Mouse (Mus musculus) cerebellum, adult 8-10 months (tissue): ENCODE data around the gene Zcchc18.
"Not testable (repeated sequence)": the region's sequence is repeated elsewhere in the genome, so short reads cannot be mapped to it uniquely, and the experiment has no call there.

Source experiments
- DNase-seq: peaks from one replicate; pipeline ENCODE4 v3.0.0; 2022

The Zcchc18 gene

GRCm38 (mm10) chrX:136992978-136993547 is at the start of gene Zcchc18:
TSS of gene Zcchc18 (plus strand) at chrX:136993155.
- peak; percentile 78 for DNase-seq

- DNase-seq: peak; percentile 84
Observed at GRCm38 (mm10) chrX:136957583-136958279, 35.2 kb upstream of the Zcchc18 start.

- DNase-seq: not testable (repeated sequence)
Observed at GRCm38 (mm10) chrX:136958300-136958699, 34.7 kb upstream of the Zcchc18 start.

- DNase-seq: peak; percentile 20
Observed at GRCm38 (mm10) chrX:136959688-136960087, 33.3 kb upstream of the Zcchc18 start.

GRCm38 (mm10) chrX:136975397-136975796 is 17.6 kb upstream of the Zcchc18 start, which contains the start of gene Tmsb15b2:
TSS of gene Tmsb15b2 (minus strand) at chrX:136975497.
- DNase-seq: not testable (repeated sequence)

- peak; percentile 41 for DNase-seq
Observed at GRCm38 (mm10) chrX:136976424-136977084, 16.4 kb upstream of the Zcchc18 start, which contains the start of the genes Tmsb15l and Tmsb15b1. TSS of gene Tmsb15l (minus strand) at chrX:136976869. TSS of gene Tmsb15b1 (minus strand) at chrX:136976874.

GRCm38 (mm10) chrX:136978616-136979015 is 14.3 kb upstream of the Zcchc18 start:
- DNase-seq: no peak

GRCm38 (mm10) chrX:136986039-136986438 is 6.9 kb upstream of the Zcchc18 start:
- DNase-seq: no peak

GRCm38 (mm10) chrX:136991274-136991673 is 1.7 kb upstream of the Zcchc18 start:
- DNase-seq: no peak

GRCm38 (mm10) chrX:136992191-136992965 is 577 bp upstream of the Zcchc18 start:
- peak; percentile 37 for DNase-seq

GRCm38 (mm10) chrX:136993641-136994040 is 686 bp downstream of the Zcchc18 start:
- peak; percentile 33 for DNase-seq

- no peak for DNase-seq
Observed at GRCm38 (mm10) chrX:136996256-136996655, 3.3 kb downstream of the Zcchc18 start.

GRCm38 (mm10) chrX:137015099-137015709 is 22.2 kb downstream of the Zcchc18 start:
- DNase-seq: peak; percentile 43

- no peak for DNase-seq
Observed at GRCm38 (mm10) chrX:137017668-137018067, 24.7 kb downstream of the Zcchc18 start.

GRCm38 (mm10) chrX:137019310-137019709 is 26.4 kb downstream of the Zcchc18 start:
- DNase-seq: peak; percentile 52

- DNase-seq: no peak
Observed at GRCm38 (mm10) chrX:137030916-137031315, 38.0 kb downstream of the Zcchc18 start.

- no peak for DNase-seq
Observed at GRCm38 (mm10) chrX:137031726-137032125, 38.8 kb downstream of the Zcchc18 start.

- DNase-seq: no peak
Observed at GRCm38 (mm10) chrX:137034322-137034721, 41.4 kb downstream of the Zcchc18 start.

GRCm38 (mm10) chrX:137037470-137037999 is 44.6 kb downstream of the Zcchc18 start:
- no peak for DNase-seq

- DNase-seq: peak; percentile 76
Observed at GRCm38 (mm10) chrX:137038000-137038483, 45.1 kb downstream of the Zcchc18 start, which contains the start of gene Slc25a53. TSS of gene Slc25a53 (minus strand) at chrX:137038302.

GRCm38 (mm10) chrX:137038502-137038901 is 45.5 kb downstream of the Zcchc18 start:
- DNase-seq: no peak
